Mouse (Mus musculus) thymus, adult 2 months (tissue): ENCODE data around the gene Clybl.

Source experiments
- CTCF ChIP-seq: fragments of 200-500 bp; IDR thresholded peaks from 2 replicates; pipeline ENCODE4 v1.5.1; 2012; ENCODE audit warnings: mild to moderate bottlenecking, control low read depth, low read length, moderate library complexity, borderline replicate concordance; ENCODE audit not compliant: control insufficient read depth, poor library complexity, insufficient read depth; ENCODE audit errors: extremely low read depth
- POLR2A ChIP-seq: fragments of 200-500 bp; IDR thresholded peaks from 2 replicates; pipeline ENCODE4 v1.6.1; 2012; ENCODE audit warnings: mild to moderate bottlenecking, low read length, control low read depth, moderate library complexity; ENCODE audit not compliant: control insufficient read depth, poor library complexity, insufficient read depth; ENCODE audit errors: extremely low read depth

DNA sequence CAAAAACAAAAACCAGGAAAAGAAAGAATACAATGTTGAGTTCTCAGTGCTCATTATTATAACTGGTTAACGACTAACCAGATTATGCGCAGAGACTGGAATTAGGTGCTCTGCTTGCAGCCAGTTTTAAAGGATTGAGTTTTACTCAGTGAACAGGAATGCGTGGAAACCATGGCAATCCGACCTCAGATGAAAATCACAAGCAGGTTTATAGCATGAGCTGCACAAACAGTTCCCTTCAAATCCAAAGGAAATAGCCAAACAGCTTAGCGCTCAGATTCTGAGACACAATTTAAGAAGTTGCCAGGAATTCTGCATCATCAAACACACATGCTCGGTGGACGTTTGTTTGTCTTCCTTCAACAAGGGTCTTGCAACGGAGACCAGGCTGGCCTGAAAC is 187.0 kb downstream of the Clybl start:
- TF ChIP-seq CTCF (no peak), POLR2A (no peak)
